8 mouse cellular contexts compared by ENCODE assay signal in the genomic region with DNA sequence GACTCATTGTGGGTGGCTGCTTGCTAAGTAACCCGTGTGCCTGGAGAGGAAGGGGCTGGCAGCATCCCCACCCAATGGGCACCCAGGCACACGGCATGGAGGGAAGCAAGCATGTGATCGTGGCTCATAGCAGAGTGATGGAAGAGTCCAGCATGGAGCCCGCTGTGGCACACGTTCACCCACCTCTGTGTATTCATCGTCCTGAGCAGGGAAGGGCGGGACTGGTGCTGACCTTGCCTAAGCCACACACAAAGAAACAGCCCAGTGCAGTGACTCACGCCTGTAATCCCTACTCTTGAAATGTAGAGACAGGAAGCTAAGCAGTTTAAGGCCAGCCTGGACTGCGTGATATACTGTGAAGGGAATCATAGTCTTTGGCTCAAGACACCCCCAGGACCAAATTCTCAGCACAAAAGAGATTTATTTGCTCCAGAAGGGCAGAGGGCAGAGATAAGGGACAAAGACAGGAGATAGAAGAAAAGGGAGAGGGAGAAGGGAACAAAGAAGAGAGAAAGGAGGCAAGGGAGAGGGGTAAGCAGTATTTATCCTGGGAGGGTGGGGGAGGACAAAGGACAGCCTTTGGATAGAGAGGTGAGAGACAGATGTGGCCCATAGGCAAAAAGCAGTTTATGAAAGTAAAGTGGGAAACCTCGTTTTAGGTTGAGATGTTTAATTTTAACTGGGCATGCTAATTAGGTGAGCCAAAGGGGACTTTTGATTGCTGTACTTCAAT.
DNase-seq lines count a peak whose midpoint lies in the region; ATAC-seq and TF ChIP-seq lines count a peak whose summit lies in the region.

No protein-coding gene starts in this region.

- no peaks in the 10 kb centered on the region for H3K9me3 ChIP-seq in lung, embryonic 14.5 days (ENCODE audit: low read depth, low read length)
- no peaks in the 10 kb centered on the region for H3K9me3 ChIP-seq in hindbrain, embryonic 14.5 days (ENCODE audit: control insufficient read depth, low read length)
- H3K9me3 ChIP-seq in midbrain, embryonic 15.5 days: no peaks in the 10 kb centered on the region

- peak; percentile 35; the same call in 1 of the 2 replicates for ATAC-seq in lung, embryonic 14.5 days (ENCODE audit: insufficient read depth)
- ATAC-seq in hindbrain, embryonic 14.5 days (ENCODE audit: low FRiP score): peak; percentile 43; the same call in 1 of the 2 replicates
- ATAC-seq in midbrain, embryonic 15.5 days (replicated peaks): peak; percentile 75

- no peak overlapping the region for H3K4me2 ChIP-seq in lung, embryonic 14.5 days
- no peak overlapping the region for H3K4me2 ChIP-seq in hindbrain, embryonic 14.5 days (replicated peaks)
- H3K4me2 ChIP-seq in midbrain, embryonic 15.5 days: no peak overlapping the region

- peak overlapping the region; percentile 64; the same call in 1 of the 2 replicates for H3K27ac ChIP-seq in lung, embryonic 14.5 days (ENCODE audit: low read depth)
- H3K27ac ChIP-seq in hindbrain, embryonic 14.5 days: no peak overlapping the region
- no peak overlapping the region; the same call in 1 of the 2 replicates for H3K27ac ChIP-seq in midbrain, embryonic 15.5 days

- no peak overlapping the region for H3K4me3 ChIP-seq in lung, embryonic 14.5 days (ENCODE audit: low read depth, low read length)
- H3K4me3 ChIP-seq in hindbrain, embryonic 14.5 days (replicated peaks; ENCODE audit: low read length): no peak overlapping the region
- H3K4me3 ChIP-seq in midbrain, embryonic 15.5 days: no peak overlapping the region

- no peak for TF ChIP-seq CTCF in lung, embryonic 14.5 days (IDR thresholded peaks at IDR 0.05; ENCODE audit: low read depth)

- H3K36me3 ChIP-seq in lung, embryonic 14.5 days (ENCODE audit: insufficient read depth): no peaks in the 10 kb centered on the region
- no peaks in the 10 kb centered on the region for H3K36me3 ChIP-seq in hindbrain, embryonic 14.5 days (replicated peaks; ENCODE audit: control insufficient read depth, insufficient read depth)
- H3K36me3 ChIP-seq in midbrain, embryonic 15.5 days (replicated peaks): no peaks in the 10 kb centered on the region

- peaks cover 36% of the 10 kb centered on the region for H3K4me1 ChIP-seq in lung, embryonic 14.5 days (ENCODE audit: insufficient read depth)
- no peaks in the 10 kb centered on the region for H3K4me1 ChIP-seq in hindbrain, embryonic 14.5 days (replicated peaks; ENCODE audit: control insufficient read depth, insufficient read depth, low read length)
- peaks cover 11% of the 10 kb centered on the region; the same call in 1 of the 2 replicates for H3K4me1 ChIP-seq in midbrain, embryonic 15.5 days

- no peak overlapping the region for H3K9ac ChIP-seq in lung, embryonic 14.5 days
- H3K9ac ChIP-seq in hindbrain, embryonic 14.5 days: no peak overlapping the region
- H3K9ac ChIP-seq in midbrain, embryonic 15.5 days: no peak overlapping the region

- peak; percentile 50 for DNase-seq in lung, embryonic 14.5 days
- DNase-seq in lung, postnatal 25 days (ENCODE audit: low spot score): no peak
- peak; percentile 70 for DNase-seq in adrenal gland, postnatal 10 days
- DNase-seq in hindbrain, embryonic 14.5 days (ENCODE audit: low spot score): no peak
- DNase-seq in cerebellum, postnatal 4 days (ENCODE audit: low spot score in 2 of 2): no peak
- no peak for DNase-seq in gastrocnemius, postnatal 36 days
- no peak for DNase-seq in thymus, postnatal 0 days (ENCODE audit: low spot score)

- WGBS in lung, embryonic 14.5 days: 26% methylated on average over 10 of the region's 10 CpGs
- WGBS in hindbrain, embryonic 14.5 days: 22% methylated on average over 10 of the region's 10 CpGs
- 10% methylated on average over 10 of the region's 10 CpGs for WGBS in midbrain, embryonic 15.5 days

- H3K27me3 ChIP-seq in lung, embryonic 14.5 days (ENCODE audit: insufficient read depth, low read length): no peaks in the 10 kb centered on the region
- H3K27me3 ChIP-seq in hindbrain, embryonic 14.5 days (ENCODE audit: control insufficient read depth, insufficient read depth, low read length): no peaks in the 10 kb centered on the region
- H3K27me3 ChIP-seq in midbrain, embryonic 15.5 days (replicated peaks): no peaks in the 10 kb centered on the region

- intact Hi-C loops in gastrocnemius, postnatal 36 days (cut with DNase I): no loop called here

Comparison
In these comparisons a context has a peak if more than half of its experiments do, and no peak if none do; other contexts are left out.
1. DNase-seq: peak in lung, embryonic 14.5 days (single experiment) and adrenal gland, postnatal 10 days (single experiment); none in lung, postnatal 25 days (single experiment), hindbrain, embryonic 14.5 days (single experiment), cerebellum, postnatal 4 days (0 of 2), gastrocnemius, postnatal 36 days (0 of 2) and thymus, postnatal 0 days (single experiment).
2. Peak in every context shown above with its lines, with median percentiles within 50 percentile points of each other: ATAC-seq.